Mouse (Mus musculus) adrenal gland, postnatal 14 days (tissue): ENCODE results near the gene Dgcr6. TPM values are rescaled to one million over a fixed set of nuclear protein-coding genes. Genes with fewer than 3 reads are reported as not detected.

ENCODE experiments used
- DNase-seq: peaks from one replicate; pipeline ENCODE4 v3.0.0; 2021; ENCODE audit warnings: mixed read lengths
- total RNA-seq: library from RNA; stranded (reverse); gene quantifications from 2 replicates; pipeline ENCODE4 v1.2.3, GENCODE M21; 2021

Gene Dgcr6
- total RNA-seq, 1 experiment from 2014 or later, result 58.7 TPM

- DNase-seq, result no peak
These were observed 65.6 kb downstream of the Dgcr6 start for GRCm38 (mm10) chr16:18118285-18118684.

DNA sequence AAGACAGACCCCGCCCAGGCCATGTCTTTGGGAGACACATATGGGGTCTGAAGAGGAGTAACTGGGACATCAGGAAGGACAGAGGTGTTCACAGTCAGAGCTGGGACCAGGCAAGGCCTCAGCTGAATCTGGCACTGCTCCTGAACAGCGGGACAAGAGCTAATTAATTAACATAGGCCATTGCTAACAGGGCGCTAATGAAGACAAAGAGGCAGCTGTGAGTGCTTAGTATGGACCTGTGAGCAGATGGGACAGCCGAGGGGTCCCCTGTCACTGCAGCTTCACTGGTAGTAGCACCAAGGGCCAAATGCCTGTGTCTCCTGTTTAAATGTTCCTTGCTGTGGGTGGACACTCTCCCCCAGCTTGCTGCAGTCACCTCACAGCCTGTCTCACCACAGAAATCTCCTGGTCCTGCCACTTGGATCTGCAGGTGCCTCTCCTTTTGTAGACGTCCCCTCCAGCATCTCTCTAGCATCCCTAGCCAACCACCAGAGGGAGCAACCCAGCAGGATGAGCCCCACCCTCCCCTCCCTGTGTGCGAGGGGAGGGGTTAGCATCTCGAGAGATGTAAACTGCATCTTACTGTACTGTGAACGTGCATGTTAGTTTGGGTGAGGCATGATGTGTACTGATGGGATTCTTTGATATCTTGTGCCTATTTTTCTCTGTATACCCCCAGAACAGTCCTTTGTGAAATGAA is 66.5 kb downstream of the Dgcr6 start:
- DNase-seq, result peak; percentile 73

Other genes starting within 250 kb of the Dgcr6 start
- not detected in 2 replicates for gene B830017H08Rik, start 219.7 kb upstream of the Dgcr6 start, total RNA-seq
- gene Car15, start 214.5 kb upstream of the Dgcr6 start, total RNA-seq, result 1.3 and 2.2 TPM in 2 replicates
- 0.15 and 0.30 TPM in 2 replicates for gene Gm20518, start 161.2 kb upstream of the Dgcr6 start, total RNA-seq
- gene Tssk1, start 158.6 kb upstream of the Dgcr6 start, total RNA-seq, result 0.19 TPM in 1 of 2 replicates, not detected in the other
- 57.6 and 63.6 TPM in 2 replicates for gene Dgcr2, start 154.3 kb upstream of the Dgcr6 start, total RNA-seq
- gene Tssk2, start 154.2 kb upstream of the Dgcr6 start, total RNA-seq, result not detected in 2 replicates
- 16.0 and 20.2 TPM in 2 replicates for gene Ess2, start 141.5 kb upstream of the Dgcr6 start, total RNA-seq
- gene Gsc2, start 137.8 kb upstream of the Dgcr6 start, total RNA-seq, result not detected in 2 replicates
- 107 and 109 TPM in 2 replicates for gene Slc25a1, start 124.6 kb upstream of the Dgcr6 start, total RNA-seq
- not detected in 2 replicates for gene Vpreb2, start 72.4 kb upstream of the Dgcr6 start, total RNA-seq
- gene Prodh, start 37.3 kb downstream of the Dgcr6 start, total RNA-seq, result 37.6 and 37.9 TPM in 2 replicates
- gene Rtn4r, start 74.8 kb downstream of the Dgcr6 start, total RNA-seq, result 0.33 and 0.86 TPM in 2 replicates
- gene Ccdc188, start 165.0 kb downstream of the Dgcr6 start, total RNA-seq, result not detected in 2 replicates
- gene Zdhhc8, start 182.3 kb downstream of the Dgcr6 start, total RNA-seq, result 18.6 and 22.0 TPM in 2 replicates
- gene Trmt2a, start 195.8 kb downstream of the Dgcr6 start, total RNA-seq, result 41.0 and 47.0 TPM in 2 replicates
- 139 and 155 TPM in 2 replicates for gene Ranbp1, start 195.9 kb downstream of the Dgcr6 start, total RNA-seq
- gene Gm49776, start 205.5 kb downstream of the Dgcr6 start, total RNA-seq, result not detected in 2 replicates
- 32.9 and 37.4 TPM in 2 replicates for gene Dgcr8, start 236.4 kb downstream of the Dgcr6 start, total RNA-seq